Mouse (Mus musculus) heart, postnatal 0 days (tissue): ENCODE results near the gene Esx1.

Experiments used
- CTCF ChIP-seq: IDR thresholded peaks from 2 replicates; pipeline ENCODE4 v1.5.1; 2016; ENCODE audit warnings: antibody characterized with exemption, control low read depth, low read depth
- EP300 ChIP-seq: IDR thresholded peaks from 2 replicates; pipeline ENCODE4 v1.6.1; 2016; ENCODE audit warnings: antibody characterized with exemption, low read depth

DNA sequence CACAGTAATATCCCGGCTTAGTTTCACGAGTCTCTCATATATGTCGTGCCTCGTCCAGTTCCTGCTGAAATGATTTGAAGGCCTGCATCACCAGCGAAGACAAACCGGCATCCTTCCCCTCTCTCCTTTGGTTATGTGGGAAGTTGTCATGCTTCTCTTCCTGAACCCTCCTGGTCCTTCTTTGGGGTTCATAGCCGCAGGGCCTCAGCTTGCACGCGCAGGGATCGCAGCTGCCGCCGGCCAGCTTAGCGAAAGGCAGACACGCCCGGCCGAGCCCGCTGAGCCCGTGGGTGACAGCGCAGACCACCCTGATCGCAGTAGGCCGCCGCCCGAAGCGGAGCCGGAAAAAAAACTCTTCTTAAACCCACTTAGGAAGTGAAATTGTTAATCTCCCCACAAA lies 17.4 kb downstream of the Esx1 start:
- TF ChIP-seq CTCF (no peak), EP300 (no peak)
